Mouse (Mus musculus) cortical plate, adult 2 months (tissue): ENCODE results near the gene Serpina10.

Experiments used
- CTCF ChIP-seq: fragments of 200-500 bp; IDR thresholded peaks from 2 replicates; pipeline ENCODE4 v1.5.1; 2011; ENCODE audit warnings: mild to moderate bottlenecking, control low read depth, low read length; ENCODE audit not compliant: insufficient read depth; ENCODE audit errors: extremely low read depth
- POLR2A ChIP-seq: fragments of 200-500 bp; IDR thresholded peaks from 2 replicates; pipeline ENCODE4 v1.6.1; 2011; ENCODE audit warnings: mild to moderate bottlenecking, low read length, control low read depth; ENCODE audit not compliant: insufficient read depth; ENCODE audit errors: extremely low read depth

DNA sequence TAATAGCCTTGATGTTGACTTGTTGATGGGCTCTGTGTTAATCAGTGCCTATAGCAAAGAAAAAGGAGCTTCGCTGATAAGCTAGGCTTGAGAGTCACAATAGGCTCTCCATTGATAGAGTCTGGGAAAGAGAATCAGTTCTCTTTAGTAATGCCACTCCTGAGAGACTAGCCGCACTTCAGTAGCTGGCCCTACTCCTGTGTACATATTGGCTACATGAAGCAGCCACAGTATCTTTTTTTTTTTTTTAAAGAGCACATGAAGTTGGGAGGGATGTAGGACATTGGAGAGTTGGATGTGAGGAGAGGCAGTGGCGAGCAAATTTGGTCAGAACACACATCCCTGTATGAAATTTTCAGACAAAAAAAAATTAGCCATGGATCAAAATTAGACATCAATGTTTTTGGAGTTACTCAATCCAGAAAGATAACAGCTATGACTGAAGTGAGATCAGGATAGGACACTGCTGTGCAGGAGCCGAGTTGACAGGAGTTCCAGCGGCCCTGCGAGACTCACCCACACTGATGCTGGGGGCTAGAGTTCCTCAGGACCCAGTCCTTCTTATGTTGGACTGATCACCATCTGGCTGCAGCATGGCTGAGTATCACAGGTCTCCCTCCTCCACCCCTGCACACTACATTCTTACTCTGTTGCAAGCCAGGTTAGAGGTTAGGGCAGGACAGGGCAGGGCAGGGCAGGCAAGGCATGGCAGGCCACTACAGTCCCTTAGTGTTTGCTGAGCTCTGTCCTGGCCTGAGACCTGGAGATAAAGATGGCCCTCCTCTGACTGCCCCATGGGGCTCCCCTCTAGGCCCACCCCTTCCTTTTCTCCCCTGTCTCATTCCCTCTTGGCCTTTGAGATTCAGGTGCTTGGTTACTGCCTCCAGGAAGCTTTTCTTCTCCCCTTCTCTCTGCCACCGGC is 24.1 kb upstream of the Serpina10 start:
- TF ChIP-seq POLR2A: no peak
- no peak for TF ChIP-seq CTCF
